Mouse (Mus musculus) ES-E14 (cell line): ENCODE measurements at regions not wholly inside any gene's neighbourhood (a gene's known extent, or its start where the extent isn't known, plus 50 kb on each side); places are given as distances from the start of the nearest gene placed in this dataset.

Source experiments
- CHD2 ChIP-seq: IDR thresholded peaks from 2 replicates; pipeline ENCODE4 v1.6.1; 2014; ENCODE audit warnings: mild to moderate bottlenecking, low read depth, low read length, inconsistent platforms
- HCFC1 ChIP-seq: IDR thresholded peaks from 2 replicates; pipeline ENCODE4 v1.6.1; 2012; ENCODE audit warnings: low read length, inconsistent platforms, borderline replicate concordance; ENCODE audit not compliant: insufficient read depth
- MAFK ChIP-seq: IDR thresholded peaks from 2 replicates; pipeline ENCODE4 v1.6.1; 2014; ENCODE audit warnings: mild to moderate bottlenecking, low read depth, low read length, inconsistent platforms; ENCODE audit not compliant: insufficient read depth
- ZC3H11A ChIP-seq: IDR thresholded peaks from 2 replicates; pipeline ENCODE4 v1.6.1; 2012; ENCODE audit warnings: low read depth, mild to moderate bottlenecking, inconsistent platforms, low read length, borderline replicate concordance
- ZNF384 ChIP-seq: IDR thresholded peaks from 2 replicates; pipeline ENCODE4 v1.6.1; 2012; ENCODE audit warnings: low read depth, low read length, inconsistent platforms

DNA sequence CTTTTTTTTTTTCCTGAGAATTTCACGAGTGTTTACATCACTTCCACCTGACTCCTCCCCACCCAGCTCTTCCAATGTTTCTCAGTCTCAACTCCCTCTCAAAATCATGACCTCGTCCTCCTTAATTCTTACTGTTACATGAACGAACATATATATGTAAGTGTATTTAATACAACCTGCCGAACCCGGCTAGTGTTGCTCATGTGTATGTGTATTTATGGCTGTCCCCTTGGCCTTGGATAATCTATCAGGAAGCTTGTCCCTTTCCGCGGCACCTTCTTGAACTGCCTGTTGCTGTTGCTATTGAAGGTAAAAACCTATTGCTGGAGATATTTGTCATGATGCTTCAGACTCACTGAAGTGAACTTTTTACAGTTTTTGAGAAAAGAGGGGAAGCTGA is 637.8 kb upstream of the Adamts9 start:
- TF ChIP-seq MAFK (no peak), ZC3H11A (no peak), ZNF384 (no peak), CHD2 (no peak), HCFC1 (no peak)
